Mouse (Mus musculus) kidney, embryonic 16.5 days (tissue): ENCODE data around the gene Gm11492. TPM values are rescaled to one million over a fixed set of nuclear protein-coding genes. Genes with fewer than 3 reads are reported as not detected.

ENCODE experiments used
- ATAC-seq: fragments of 200-750 bp; cut with Nextera tagmentation; 2 replicates; pipeline ENCODE4 v1.8.0; 2017; ENCODE audit warnings: moderate TSS enrichment; ENCODE audit not compliant: low FRiP score, low TSS enrichment
- H3K27ac ChIP-seq: fragments of 300-500 bp; sonication (generic); 2 replicates; pipeline ENCODE4 v1.5.1; 2014; ENCODE audit warnings: low read length
- H3K27me3 ChIP-seq: fragments of 300-500 bp; sonication (generic); 2 replicates; pipeline ENCODE4 v1.6.1; 2014; ENCODE audit warnings: low read length, control low read depth, mixed read lengths; ENCODE audit not compliant: insufficient read depth
- H3K36me3 ChIP-seq: fragments of 300-500 bp; sonication (generic); 2 replicates; pipeline ENCODE4 v1.6.1; 2014; ENCODE audit warnings: low read length, control low read depth, mixed read lengths; ENCODE audit not compliant: insufficient read depth
- H3K4me1 ChIP-seq: fragments of 300-500 bp; sonication (generic); 2 replicates; pipeline ENCODE4 v1.6.1; 2014; ENCODE audit warnings: low read length, control low read depth, mixed read lengths; ENCODE audit not compliant: insufficient read depth
- H3K4me2 ChIP-seq: fragments of 300-500 bp; sonication (generic); replicated peaks from 2 replicates; pipeline ENCODE4 v1.6.1; 2014; ENCODE audit warnings: low read depth, low read length
- H3K4me3 ChIP-seq: fragments of 300-500 bp; sonication (generic); 2 replicates; pipeline ENCODE4 v1.5.1; 2014; ENCODE audit warnings: mild to moderate bottlenecking, low read length
- H3K9ac ChIP-seq: fragments of 300-500 bp; sonication (generic); replicated peaks from 2 replicates; pipeline ENCODE4 v1.6.1; 2014; ENCODE audit warnings: low read length
- H3K9me3 ChIP-seq: fragments of 300-500 bp; sonication (generic); 2 replicates; pipeline ENCODE4 v1.6.1; 2016; ENCODE audit warnings: low read length, control low read depth
- WGBS: fragments of 180-500 bp; shearing (Covaris S2); extraction: QIAGEN DNeasy Blood & Tissue Kit; methylation state at CpG from one replicate; pipeline ENCODE4 v1.1.7; 2014; 5-methylcytosine and 5-hydroxymethylcytosine counted together
- polyA plus RNA-seq: library from polyadenylated mRNA; unstranded; fragments of >200 nt; fragmentation: Nextera tagmentation; extraction: Ambion mirVana; gene quantifications from 2 replicates; pipeline ENCODE4 v1.2.1, GENCODE M21; 2015

Gene Gm11492
- polyA plus RNA-seq, 1 experiment from 2014 or later, result not detected

GRCm38 (mm10) chr11:87595976-87596375, 29.5 kb downstream of the Gm11492 start:
- ATAC-seq, result no peak
- no peaks in the 10 kb centered on the region for H3K9me3 ChIP-seq
- H3K27ac ChIP-seq, result peak overlapping the region; percentile 71
- H3K27me3 ChIP-seq, result no peaks in the 10 kb centered on the region
- peak overlapping the region; percentile 82 for H3K9ac ChIP-seq
- H3K4me2 ChIP-seq, result peak overlapping the region; percentile 92
- WGBS, result 5% methylated on average over 7 of the region's 7 CpGs
- peaks cover 39% of the 10 kb centered on the region for H3K36me3 ChIP-seq
- H3K4me3 ChIP-seq, result peak overlapping the region; percentile 73
- H3K4me1 ChIP-seq, result peaks cover 36% of the 10 kb centered on the region

- Histone ChIP-seq H3K4me3 (peak overlapping the region; percentile 73), H3K9ac (peak overlapping the region; percentile 82), H3K4me2 (peak overlapping the region; percentile 92), H3K27ac (peak overlapping the region; percentile 15; the same call in 1 of the 2 replicates), H3K9me3 (no peaks in the 10 kb centered on the region), H3K4me1 (peaks cover 36% of the 10 kb centered on the region), H3K27me3 (no peaks in the 10 kb centered on the region), H3K36me3 (peaks cover 42% of the 10 kb centered on the region)
- 33% methylated on average over 2 of the region's 2 CpGs for WGBS
- no peak for ATAC-seq
These were observed 30.0 kb downstream of the Gm11492 start for GRCm38 (mm10) chr11:87596492-87596891.

- ATAC-seq, result no peak
- no peak overlapping the region for H3K4me2 ChIP-seq
- peaks cover 36% of the 10 kb centered on the region for H3K4me1 ChIP-seq
- H3K9me3 ChIP-seq, result no peaks in the 10 kb centered on the region
- no peak overlapping the region for H3K27ac ChIP-seq
- H3K27me3 ChIP-seq, result no peaks in the 10 kb centered on the region
- no peak overlapping the region for H3K9ac ChIP-seq
- no peak overlapping the region for H3K4me3 ChIP-seq
- H3K36me3 ChIP-seq, result peaks cover 48% of the 10 kb centered on the region
These were observed 30.6 kb downstream of the Gm11492 start for GRCm38 (mm10) chr11:87597061-87597460.

- H3K36me3 ChIP-seq, result peaks cover 73% of the 10 kb centered on the region
- H3K4me3 ChIP-seq, result no peak overlapping the region
- H3K27ac ChIP-seq, result no peak overlapping the region
- no peak overlapping the region for H3K4me2 ChIP-seq
- peaks cover 17% of the 10 kb centered on the region for H3K4me1 ChIP-seq
- H3K27me3 ChIP-seq, result no peaks in the 10 kb centered on the region
- H3K9me3 ChIP-seq, result no peaks in the 10 kb centered on the region
- ATAC-seq, result no peak
- WGBS, result 90% methylated on average over 13 of the region's 13 CpGs
- no peak overlapping the region for H3K9ac ChIP-seq
These were observed 33.1 kb downstream of the Gm11492 start for GRCm38 (mm10) chr11:87599395-87600089.

- 89% methylated on average over 10 of the region's 10 CpGs for WGBS
- H3K27ac ChIP-seq, result no peak overlapping the region
- H3K4me3 ChIP-seq, result no peak overlapping the region
- H3K9ac ChIP-seq, result no peak overlapping the region
- H3K9me3 ChIP-seq, result no peaks in the 10 kb centered on the region
- peaks cover 13% of the 10 kb centered on the region for H3K4me1 ChIP-seq
- ATAC-seq, result no peak
- H3K27me3 ChIP-seq, result no peaks in the 10 kb centered on the region
- peaks cover 81% of the 10 kb centered on the region for H3K36me3 ChIP-seq
- H3K4me2 ChIP-seq, result no peak overlapping the region
These were observed 33.9 kb downstream of the Gm11492 start for GRCm38 (mm10) chr11:87600322-87600853.

- H3K4me3 ChIP-seq, result no peak overlapping the region
- peaks cover 92% of the 10 kb centered on the region for H3K36me3 ChIP-seq
- H3K4me2 ChIP-seq, result no peak overlapping the region
- H3K4me1 ChIP-seq, result no peaks in the 10 kb centered on the region
- H3K9me3 ChIP-seq, result no peaks in the 10 kb centered on the region
- ATAC-seq, result no peak
- H3K27me3 ChIP-seq, result no peaks in the 10 kb centered on the region
- WGBS, result 92% methylated on average over 9 of the region's 9 CpGs
- H3K9ac ChIP-seq, result no peak overlapping the region
- no peak overlapping the region for H3K27ac ChIP-seq
These were observed 35.8 kb downstream of the Gm11492 start for GRCm38 (mm10) chr11:87602234-87602633.

GRCm38 (mm10) chr11:87603571-87603970, 37.1 kb downstream of the Gm11492 start:
- peaks cover 91% of the 10 kb centered on the region for H3K36me3 ChIP-seq
- H3K9me3 ChIP-seq, result no peaks in the 10 kb centered on the region
- ATAC-seq, result no peak
- no peak overlapping the region for H3K9ac ChIP-seq
- H3K27ac ChIP-seq, result no peak overlapping the region
- 92% methylated on average over 2 of the region's 2 CpGs for WGBS
- H3K4me1 ChIP-seq, result no peaks in the 10 kb centered on the region
- no peak overlapping the region for H3K4me2 ChIP-seq
- no peak overlapping the region for H3K4me3 ChIP-seq
- H3K27me3 ChIP-seq, result no peaks in the 10 kb centered on the region

- Histone ChIP-seq H3K27me3 (no peaks in the 10 kb centered on the region), H3K9me3 (no peaks in the 10 kb centered on the region), H3K4me1 (no peaks in the 10 kb centered on the region), H3K27ac (no peak overlapping the region), H3K4me2 (no peak overlapping the region), H3K36me3 (peaks cover 86% of the 10 kb centered on the region), H3K9ac (no peak overlapping the region), H3K4me3 (no peak overlapping the region)
- no peak for ATAC-seq
- 88% methylated on average over 7 of the region's 7 CpGs for WGBS
These were observed 42.8 kb downstream of the Gm11492 start for GRCm38 (mm10) chr11:87609264-87609663.

- H3K27ac ChIP-seq, result no peak overlapping the region
- H3K27me3 ChIP-seq, result no peaks in the 10 kb centered on the region
- H3K9me3 ChIP-seq, result no peaks in the 10 kb centered on the region
- no peak overlapping the region for H3K9ac ChIP-seq
- H3K4me1 ChIP-seq, result no peaks in the 10 kb centered on the region
- 89% methylated on average over 9 of the region's 9 CpGs for WGBS
- ATAC-seq, result no peak
- no peak overlapping the region for H3K4me3 ChIP-seq
- H3K4me2 ChIP-seq, result no peak overlapping the region
- H3K36me3 ChIP-seq, result peaks cover 85% of the 10 kb centered on the region
These were observed 45.1 kb downstream of the Gm11492 start for GRCm38 (mm10) chr11:87611547-87611946.

GRCm38 (mm10) chr11:87613972-87614371, 47.5 kb downstream of the Gm11492 start:
- no peaks in the 10 kb centered on the region for H3K27me3 ChIP-seq
- H3K9me3 ChIP-seq, result peaks cover 10% of the 10 kb centered on the region
- no peak overlapping the region for H3K4me2 ChIP-seq
- WGBS, result 92% methylated on average over 7 of the region's 7 CpGs
- ATAC-seq, result no peak
- H3K36me3 ChIP-seq, result peaks cover 90% of the 10 kb centered on the region
- H3K4me1 ChIP-seq, result no peaks in the 10 kb centered on the region
- no peak overlapping the region for H3K27ac ChIP-seq
- no peak overlapping the region for H3K9ac ChIP-seq
- no peak overlapping the region for H3K4me3 ChIP-seq
